Mouse (Mus musculus): ENCODE measurements around the gene Wdr60.
"Not testable (repeated sequence)": the region's sequence is repeated elsewhere in the genome, so short reads cannot be mapped to it uniquely, and the experiment has no call there.

The Wdr60 gene

DNA sequence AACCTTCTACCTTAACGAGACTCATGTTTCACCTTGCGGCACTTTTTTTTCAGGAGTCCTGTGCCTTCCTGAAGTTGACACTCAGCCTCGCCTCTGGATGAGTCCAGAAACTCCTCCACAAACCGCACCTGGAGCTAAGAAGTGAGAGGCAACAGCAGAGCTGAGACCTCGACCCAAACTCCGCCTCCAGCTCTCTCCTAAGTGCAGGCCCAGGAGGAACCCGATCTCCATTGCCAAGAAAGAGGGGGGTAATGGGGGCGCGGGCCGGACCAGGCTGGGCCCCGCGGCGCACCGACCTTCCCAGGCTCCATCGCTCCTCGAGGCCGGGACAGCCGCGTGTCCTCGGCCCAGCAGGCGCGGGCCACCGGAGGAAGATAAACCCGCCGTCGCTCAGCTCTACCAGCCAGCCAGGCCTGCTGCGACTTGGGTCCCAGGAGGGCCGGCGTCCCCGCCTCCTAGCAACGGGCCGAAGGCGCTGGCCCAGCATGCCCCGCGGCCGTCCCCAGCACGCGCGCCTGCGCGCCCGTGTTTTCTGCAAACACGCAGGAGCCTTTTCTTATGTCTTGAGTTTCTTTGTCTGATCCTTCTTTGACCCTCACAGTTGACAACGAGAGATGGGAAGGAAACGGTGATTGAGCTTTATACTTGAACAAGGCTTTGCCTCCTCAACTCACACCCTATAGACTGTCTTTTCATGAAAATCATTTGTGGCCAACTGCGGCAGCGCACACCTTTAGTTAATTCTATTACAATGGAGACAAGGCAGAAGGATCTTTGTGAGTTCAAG, at the start of gene Wdr60:
Wdr60 (minus strand) TSS at position 468 of the 787 bp plus-strand sequence.
- DNase-seq: peak; percentile 90 to 95

DNA sequence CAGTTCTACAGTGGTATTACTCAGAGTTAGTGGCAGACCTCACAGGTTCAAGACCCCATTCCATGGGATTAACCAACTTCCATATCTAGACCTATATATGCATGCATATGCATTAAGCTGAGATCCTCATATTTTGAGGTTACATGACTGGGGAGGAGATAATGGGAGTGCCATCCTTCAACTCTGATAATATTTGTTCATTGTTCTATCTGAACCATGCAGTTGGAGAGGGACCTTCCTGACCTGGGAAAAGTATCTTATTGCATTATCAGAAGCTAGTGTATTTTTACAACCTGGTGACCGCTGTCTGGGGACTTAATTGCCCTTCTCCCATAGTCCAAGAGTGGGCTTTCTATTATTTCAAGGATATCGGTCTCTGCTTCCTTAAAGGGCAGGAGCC, 45.8 kb upstream of the Wdr60 start:
- DNase-seq: no peak

DNA sequence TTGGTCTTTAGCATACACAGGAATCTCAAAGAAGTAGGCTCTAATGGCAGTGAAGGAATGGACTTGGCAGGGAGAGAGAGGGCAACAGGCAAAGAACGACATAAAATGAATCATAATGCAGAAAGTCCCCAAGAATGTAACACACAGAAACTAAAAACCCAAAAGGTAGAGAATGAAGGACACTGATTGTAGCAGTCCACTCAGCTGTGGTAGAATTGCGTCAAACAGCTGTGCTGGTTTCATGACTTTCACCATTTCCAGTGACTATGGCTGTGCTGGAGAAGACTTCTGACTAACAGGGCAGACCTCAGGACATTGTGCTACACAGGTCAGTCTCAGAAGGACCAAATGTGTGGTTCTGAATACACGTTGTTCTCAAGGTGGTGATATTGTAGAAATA, 45.0 kb upstream of the Wdr60 start:
- DNase-seq: no peak

DNA sequence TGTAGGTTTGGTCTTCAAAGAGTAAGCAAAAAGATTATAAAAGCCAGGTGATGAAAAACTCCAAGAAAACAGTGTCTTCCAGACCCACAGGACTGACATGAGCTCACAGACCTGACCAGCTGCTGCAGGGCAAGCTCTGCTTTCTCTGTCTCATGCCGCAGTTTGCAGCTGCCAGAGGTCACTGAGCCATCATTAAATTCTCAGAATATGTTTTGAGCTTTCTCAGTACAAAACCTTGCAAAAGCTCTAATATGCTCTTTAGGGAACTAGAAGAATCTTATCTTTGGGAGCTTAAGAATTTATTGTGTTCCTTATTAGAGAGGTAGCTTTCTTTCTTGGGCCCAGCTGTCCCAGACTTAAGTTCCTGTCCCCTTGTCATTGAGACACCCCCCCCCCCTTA, 43.2 kb upstream of the Wdr60 start:
- peak; percentile 4 to 24 for DNase-seq

DNA sequence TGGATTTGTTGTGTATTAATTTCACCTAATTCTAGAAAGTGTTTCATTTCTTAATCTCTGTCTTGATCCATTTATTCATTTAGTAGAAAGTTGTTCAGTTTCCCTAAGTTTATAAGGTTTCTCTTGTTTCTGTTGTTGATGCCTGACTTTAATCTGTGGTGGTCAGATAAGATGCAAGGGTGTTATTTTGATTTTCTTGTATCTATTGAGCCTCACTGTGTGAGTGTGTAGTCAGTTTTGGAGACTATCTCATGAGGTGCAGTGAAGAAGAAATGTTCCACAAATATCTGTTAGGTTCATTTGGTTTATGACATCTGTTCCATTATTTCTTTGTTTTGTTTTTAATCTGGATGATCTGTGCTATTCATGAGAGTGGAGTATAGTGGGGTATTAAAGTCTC, 39.4 kb upstream of the Wdr60 start:
- no peak for DNase-seq

DNA sequence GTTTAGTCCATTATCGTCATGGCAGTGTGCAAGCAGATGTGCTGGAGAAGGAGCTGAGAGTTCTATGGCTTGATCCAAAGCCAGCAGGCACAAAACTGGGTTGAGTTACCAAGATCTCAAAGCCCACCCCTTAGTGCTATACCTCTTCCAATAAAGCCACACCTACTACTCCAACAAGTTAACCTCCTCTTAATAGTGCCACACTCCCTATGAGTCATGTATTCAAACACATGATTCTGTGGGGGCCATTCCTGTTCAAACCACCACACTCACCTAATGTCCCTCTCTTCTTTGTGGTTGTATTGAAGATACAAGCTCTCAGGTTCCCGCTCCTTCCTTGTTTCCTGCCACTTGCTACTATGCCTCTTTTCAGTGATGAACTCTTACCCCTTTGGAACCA, 37.1 kb upstream of the Wdr60 start:
- DNase-seq: no peak

DNA sequence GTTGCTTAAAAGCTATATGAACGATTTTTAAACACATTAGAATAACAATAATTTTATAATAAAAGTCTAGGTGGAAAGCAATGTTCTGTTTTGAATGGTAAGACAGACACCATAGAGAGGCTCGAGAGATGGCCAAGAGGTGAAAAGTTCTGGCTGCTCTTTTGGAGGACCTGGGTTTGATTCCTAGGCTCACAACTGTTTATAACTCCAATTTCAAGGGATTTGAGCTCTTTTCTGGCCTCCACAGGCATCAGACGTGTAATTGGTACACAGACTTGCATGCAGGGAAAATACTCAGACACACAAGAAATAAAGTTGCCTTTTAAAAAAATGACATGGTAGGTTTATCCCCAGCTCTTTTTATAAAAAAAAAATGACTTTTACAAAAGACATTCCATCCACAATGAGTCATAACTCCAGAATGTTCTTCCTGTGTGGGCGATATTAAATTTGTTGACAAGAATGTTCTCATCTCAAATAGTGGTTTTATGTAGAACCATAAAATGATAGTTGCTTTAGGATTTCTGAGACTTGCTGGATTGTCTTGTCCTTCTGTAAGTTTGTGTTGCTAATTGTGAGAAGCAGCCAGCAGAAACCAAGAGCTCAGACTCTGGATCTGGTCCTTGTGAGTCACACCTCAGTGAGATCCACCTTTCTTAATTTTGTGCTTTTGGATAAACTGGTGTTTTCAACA, 30.9 kb upstream of the Wdr60 start:
- DNase-seq: peak in 1 of 2 experiments; percentile 18

DNA sequence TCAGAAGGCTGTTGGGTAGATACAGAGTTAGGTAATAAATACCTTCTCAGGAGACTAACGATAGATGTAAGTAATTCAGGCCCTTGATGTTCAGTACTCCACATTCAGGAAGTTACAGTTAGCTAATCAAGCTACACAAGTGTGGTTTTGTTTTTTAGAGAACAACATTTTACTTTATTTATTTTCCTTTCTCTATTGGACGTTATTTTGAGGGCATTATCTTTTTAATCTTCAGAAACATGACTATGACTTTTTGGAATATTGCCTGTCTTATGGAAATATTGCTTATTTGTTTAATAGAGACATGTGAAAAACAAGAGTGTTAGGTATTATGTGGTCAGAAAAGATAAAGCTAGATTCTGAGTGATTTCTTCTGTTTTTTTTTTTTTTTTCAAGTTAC, 30.4 kb upstream of the Wdr60 start:
- DNase-seq: no peak

DNA sequence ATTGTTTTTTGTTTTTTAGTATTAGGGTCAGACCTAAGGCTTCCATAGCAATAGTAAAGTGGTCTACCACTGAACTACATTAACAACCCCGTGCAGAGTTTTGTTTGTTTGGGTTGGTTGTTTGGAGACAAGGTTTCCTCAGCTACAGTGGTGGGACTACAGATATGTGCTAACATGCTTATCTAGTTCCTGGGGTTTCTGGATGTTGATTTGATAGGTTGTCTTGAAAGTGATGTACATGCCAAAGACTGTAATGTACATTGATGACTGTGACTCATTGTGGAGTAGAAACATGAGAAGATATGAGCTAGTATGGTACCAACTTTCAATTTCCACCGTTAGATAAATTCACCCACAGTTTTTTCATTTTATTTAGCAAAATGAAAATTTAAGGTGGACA, 20.7 kb upstream of the Wdr60 start:
- no peak for DNase-seq

DNA sequence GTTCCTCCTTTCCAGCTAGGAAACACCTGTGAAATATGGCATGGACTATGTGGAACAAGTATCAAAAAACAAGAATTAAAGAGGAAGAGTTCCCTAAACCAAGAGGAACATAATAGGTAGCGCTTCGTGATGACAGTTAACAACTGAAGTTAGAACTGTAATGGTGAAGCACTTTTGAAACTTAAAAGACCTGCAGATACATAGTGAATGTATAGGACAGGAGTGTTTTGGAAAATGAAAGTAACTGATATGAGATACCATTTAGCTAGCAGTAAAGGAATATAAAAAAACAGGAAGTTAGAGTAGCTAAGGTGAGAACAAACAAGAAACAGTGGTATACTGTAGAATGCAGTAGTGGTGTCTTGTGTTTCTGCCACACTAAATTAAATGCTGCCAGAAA, 20.0 kb upstream of the Wdr60 start:
- no peak for DNase-seq

DNA sequence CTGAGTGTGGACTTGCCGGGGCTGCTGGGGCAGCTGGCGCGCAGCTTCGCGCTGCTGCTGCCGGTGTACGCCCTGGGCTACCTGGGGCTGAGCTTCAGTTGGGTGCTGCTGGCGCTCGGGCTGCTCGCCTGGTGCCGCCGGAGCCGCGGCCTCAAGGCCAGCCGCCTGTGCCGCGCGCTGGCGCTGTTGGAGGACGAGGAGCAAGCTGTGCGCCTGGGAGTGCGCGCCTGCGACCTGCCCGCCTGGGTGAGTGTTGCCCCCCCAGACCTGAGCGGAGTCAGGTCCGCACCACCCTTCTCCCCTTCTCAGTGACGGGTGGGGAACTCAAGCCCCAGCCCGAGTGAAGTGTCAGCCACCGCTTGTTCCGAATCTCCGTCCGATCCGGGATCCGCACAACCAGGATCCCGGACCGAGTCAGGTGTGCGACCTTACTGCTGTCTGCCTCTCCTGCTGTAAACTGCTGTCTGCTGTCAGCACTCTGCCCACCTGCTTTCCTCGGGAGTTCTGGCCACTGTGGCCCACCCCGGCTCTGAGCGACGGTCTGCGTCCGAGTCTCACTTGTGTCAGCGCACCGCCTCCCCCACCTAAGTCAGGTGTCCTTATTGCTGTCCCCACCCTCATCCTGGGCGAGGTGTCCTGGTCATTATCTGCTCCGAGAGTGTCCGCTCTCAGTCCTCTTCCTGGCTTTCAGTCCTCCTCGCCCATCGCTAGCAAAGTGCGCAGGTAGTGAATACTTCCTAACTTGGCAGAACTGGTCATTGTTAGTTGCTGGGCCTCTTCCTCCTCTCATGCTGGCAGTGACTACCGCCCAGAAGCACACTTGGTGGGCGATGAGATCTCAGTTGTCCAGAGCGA, 18.8 kb upstream of the Wdr60 start:
- DNase-seq: peak; percentile 33 to 55

DNA sequence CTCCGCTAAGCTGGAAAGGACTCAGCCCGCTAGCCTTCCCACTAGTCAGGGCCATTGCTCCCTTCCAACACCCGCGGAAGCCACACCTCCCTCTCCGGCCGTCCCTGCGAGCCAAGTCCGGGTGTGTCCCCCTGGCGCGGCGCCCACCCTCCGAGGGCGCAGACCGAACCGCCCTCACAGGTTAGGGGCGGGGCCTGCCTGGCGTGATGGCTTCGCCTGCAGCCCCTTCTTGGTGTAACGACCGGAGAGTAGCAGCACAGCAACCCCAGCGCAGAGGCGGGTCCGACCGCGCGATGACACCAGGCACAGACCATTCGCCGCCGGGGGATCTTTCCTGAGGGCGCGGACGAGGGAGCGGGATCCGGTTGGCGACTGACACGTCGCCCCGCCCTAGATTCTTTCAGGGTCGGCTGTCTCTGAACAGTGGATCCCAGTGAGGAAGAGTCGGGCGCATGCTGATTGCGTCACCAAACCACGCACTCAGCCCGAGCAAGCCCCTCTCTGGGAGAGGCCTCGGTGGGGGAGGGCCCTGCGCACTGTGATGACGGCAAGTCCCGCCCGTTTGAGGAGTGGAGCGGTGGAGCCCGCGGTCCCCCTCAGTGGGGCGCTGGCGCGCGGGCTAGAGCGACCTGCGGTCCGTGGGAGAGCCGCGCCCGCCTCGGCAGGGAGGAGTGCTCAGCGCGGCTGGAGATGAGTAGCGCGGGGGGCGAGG, 18.0 kb upstream of the Wdr60 start, which contains the start of gene Esyt2:
Esyt2 (plus strand) TSS at position 544 of the 712 bp plus-strand sequence.
- peak; percentile 100 for DNase-seq

DNA sequence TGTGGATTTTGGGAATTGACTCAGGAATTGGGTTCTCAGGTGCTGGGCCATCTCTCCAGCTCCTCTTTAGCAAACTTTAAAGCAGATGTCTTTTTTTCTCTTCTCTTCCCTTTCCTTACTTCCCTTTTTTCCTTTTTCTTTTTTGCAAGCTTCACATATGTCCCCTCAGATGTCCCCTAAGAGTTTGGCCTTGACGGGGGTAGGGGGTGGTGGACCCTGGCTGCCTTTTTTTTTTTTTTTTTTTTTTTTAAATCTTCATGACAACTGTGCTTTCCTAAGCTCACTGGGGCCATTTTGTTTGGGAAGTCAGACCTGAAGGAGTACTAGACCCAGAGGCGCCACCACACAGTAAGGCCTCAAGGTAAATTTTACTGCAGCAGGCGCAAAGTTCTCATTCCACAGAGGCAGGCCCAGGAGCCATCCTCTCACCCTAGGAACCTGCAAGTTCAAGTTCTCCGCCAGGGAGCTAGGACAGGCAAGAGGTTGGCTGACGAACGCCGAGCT, 17.4 kb upstream of the Wdr60 start:
- no peak for DNase-seq

DNA sequence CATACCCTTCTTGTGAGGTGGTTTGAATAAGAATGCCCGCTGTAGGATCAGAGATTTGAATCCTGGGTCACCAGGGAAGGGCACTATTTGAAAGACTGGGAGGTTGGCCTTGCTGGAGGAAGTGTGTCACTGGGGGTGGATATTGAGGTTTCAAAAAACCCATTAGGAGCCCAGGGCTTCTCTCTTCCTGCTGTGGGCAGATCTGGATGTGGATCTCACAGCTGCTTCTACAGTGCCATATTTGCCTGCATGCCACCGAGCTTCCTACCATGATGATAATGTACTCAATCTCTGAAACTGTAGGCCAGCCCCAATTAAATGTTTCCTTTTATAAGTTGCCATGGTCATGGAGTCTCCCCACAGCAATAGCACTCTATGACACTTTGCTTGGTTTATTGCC, 16.4 kb upstream of the Wdr60 start:
- no peak for DNase-seq

DNA sequence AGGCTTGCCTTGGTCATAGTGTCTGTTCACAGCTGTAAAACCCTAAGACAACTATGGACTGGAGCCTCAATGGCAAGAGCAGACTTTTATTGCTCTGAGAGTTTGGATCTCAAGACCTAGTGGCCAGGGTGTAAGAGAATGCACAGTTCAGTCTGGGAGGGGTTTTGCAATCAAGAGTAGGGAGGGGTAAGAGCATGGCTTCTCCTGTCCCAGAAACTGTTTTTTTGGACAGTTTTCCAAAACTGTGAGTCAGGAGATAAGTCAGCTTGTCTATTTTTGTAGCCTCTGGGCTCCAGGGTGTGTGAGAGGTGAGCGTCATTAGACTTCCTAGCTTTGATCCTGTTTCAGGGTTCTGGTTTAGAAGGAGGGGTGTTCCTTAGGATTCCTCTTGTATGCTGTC, 15.7 kb upstream of the Wdr60 start:
- no peak for DNase-seq

DNA sequence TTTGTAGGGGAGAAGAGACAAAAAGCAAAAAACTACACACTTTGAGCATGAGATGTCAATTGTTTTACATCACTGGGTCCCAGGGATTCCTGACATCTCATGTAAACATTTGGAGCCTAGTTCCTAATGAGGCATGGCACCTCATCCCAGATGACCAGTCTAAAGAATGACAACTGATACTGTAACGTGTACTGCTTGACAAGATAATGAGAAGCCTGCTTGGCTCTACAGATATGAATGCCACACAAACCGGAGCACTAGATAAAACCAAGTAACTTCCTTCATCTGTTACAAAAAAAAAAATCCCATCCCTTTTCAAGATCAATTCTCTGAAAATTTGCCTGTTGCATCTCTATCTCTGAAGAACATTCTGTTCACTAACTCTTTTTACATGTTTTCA, 14.1 kb upstream of the Wdr60 start:
- DNase-seq: no peak

DNA sequence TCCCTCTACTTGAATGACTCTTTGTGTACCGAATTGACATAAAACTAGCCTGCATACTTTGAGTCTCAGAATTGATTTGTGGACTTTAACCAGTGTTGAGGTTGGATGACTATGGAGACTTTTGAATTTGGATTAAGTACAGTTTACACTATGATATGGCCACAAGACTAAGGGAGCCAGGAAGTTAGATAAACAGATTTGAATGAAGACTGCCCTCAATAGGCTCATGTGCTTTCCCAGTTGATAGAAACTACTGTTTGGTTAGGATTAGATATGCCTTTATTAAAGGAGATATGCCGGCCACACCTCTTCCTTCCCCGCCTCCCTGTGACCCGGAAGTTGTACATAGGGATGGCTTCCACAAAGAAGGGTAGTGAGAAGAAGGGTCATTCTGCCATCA, 12.8 kb upstream of the Wdr60 start:
- DNase-seq: no peak

DNA sequence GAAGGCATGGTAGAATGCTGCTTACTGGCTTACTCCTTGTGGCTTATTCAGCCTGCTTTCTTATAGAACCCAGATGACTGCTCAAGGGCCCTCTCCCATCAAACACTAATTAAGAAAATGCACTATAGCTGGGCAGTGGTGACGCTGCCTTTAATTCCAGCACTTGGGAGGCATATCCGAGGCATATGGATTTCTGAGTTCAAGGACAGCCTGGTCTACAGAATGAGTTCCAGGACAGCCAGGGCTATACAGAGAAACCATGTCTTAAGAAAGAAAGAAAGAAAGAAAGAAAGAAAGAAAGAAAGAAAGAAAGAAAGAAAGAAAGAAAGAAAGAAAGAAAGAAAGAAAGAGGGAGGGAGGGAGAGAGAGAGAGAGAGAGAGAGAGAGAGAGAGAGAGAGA, 12.3 kb upstream of the Wdr60 start, which contains the start of gene Gm11027:
Gm11027 (plus strand) TSS at position 301 of the 400 bp plus-strand sequence.
- not testable (repeated sequence) for DNase-seq

DNA sequence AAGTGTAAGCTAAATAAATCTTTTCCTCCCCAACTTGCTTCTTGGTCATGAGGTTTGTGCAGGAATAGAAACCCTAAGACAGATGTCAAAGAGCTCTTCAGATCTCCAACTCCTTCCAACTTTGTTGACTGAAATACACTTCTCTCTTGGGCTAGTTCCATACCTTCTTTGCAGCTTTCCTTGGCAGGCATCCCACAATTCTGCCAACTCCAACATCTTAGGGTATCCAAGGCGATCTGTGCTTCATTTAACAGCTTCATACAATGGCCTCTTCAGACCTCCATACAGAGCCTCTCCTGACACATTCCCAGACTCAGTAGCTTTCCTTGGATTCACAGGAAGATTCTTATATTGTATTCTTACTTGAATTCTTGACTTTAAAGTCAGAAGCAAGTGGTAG, 10.9 kb upstream of the Wdr60 start:
- DNase-seq: no peak

DNA sequence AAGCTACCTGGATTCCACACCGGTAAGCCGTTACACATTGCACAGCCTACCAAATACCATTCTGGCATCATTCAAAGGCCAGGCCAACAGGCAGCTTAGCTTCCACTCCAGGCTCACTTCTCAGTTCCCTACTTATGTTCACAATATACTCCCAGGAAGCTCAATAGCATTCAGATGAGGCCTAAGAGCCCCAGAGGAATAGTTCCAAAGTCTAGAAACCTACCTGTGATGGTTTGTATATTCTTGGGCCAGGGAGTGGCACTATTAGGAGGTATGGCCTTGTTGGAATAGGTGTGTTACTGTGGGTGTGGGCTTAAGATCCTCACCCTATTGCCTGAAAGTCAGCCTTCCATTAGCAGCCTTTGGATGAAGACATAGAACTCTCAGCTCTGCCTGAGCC, 8.2 kb upstream of the Wdr60 start:
- DNase-seq: no peak

DNA sequence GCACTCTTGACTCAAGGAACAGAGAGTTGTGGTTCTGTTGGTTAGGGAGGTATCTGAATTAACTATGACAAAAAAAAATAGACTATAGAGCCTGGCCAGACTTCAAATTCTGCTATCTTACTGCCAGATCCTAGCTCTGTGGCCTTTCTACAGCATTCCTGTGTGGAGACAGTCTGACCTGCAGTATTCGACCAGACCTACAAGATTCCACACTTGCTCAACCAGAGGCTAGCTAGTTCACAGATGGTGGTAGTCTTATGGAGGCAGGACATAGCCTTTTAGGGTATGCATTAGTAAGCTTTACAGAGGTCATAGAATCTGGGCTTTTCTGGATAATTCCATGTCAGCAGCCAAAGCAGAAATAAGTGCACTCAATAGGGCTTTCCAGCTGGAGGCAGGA, 7.7 kb upstream of the Wdr60 start:
- no peak for DNase-seq

DNA sequence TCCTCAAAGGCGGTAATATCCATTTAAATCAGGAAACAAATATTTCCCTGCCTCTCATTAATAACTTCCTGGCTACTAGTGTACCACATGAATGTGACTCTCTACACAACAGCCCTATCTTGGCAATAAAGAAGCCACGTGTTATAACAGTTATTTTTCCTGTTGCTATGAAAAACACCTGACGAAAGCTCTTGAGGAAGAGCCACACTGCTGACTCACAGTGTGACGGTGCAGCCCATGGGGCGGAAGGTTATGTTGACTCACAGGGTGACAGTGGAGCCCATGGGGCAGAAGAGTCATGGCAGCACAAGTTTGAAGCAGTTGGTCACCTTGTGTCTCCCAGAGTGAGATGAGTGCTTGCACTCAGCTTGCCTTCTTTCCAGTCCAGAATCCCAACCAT, 6.6 kb upstream of the Wdr60 start:
- DNase-seq: no peak

DNA sequence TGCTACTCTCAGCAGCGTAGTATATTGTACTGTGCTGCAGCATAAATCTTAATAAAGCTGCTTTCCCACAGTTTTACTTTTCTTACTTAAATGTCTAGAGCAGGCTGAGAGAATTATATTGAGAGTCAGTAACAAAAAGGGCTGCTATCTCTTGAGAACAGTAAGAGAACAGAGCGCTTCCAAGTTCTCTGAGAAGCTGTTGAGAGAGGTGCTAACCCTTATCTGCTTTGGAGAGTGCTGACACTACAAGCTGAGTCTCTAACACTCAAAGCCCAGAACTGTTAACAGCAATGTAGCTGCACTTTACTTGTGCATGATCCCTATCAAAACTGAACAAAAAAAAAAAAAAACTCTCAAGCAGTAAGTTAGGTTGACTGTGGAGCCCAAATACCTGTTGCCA, 2.5 kb upstream of the Wdr60 start:
- no peak for DNase-seq
